Mouse (Mus musculus): ENCODE measurements around the gene Mtx2. TPM values are rescaled to one million over a fixed set of nuclear protein-coding genes. Genes with fewer than 3 reads are reported as not detected.

Mtx2 gene
- polyA plus RNA-seq, 1 experiment from 2014 or later: 147 TPM

DNA sequence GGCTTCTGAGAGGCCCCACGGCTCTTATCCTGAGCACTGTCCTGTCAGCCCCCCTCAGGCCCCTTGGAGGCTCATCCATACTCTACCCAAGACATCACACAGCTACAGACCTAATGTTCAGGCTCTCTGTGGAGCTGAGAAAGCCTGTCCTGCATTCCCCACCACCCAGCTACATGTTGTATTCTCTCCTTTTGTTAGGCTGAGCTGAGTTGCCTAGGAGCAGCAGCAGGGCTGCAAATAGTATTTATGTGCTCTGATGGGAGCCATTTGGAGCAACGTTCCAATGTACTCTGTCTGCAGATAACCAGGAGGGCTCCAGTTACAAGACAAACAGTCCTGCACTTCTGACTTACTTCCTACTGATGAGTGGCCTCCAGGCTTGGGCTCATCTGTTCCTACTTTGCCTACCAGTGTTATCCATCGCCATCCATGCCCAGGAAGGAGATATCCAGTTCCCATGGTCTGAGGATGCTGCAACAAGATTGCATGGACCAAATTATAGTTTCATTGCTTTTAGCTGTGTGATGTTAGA lies 76.2 kb downstream of the Mtx2 start:
- H3K4me3 ChIP-seq (ENCODE audit: low read length): no peak overlapping the region
- H3K9ac ChIP-seq (ENCODE audit: low read length): no peak overlapping the region
- no peaks in the 10 kb centered on the region for H3K9me3 ChIP-seq (replicated peaks; ENCODE audit: control insufficient read depth, low read length)
- ATAC-seq (replicated peaks; ENCODE audit: extremely low read depth, insufficient read depth, low FRiP score): no peak
- H3K27me3 ChIP-seq (ENCODE audit: control insufficient read depth, insufficient read depth, low read length): no peaks in the 10 kb centered on the region
- no peak overlapping the region for H3K4me2 ChIP-seq (ENCODE audit: low read depth, low read length)
- no peaks in the 10 kb centered on the region for H3K4me1 ChIP-seq (ENCODE audit: control insufficient read depth, insufficient read depth, low read length)
- no peak overlapping the region for H3K27ac ChIP-seq (ENCODE audit: low read length)
- WGBS: 32% methylated on average over 3 of the region's 3 CpGs
- no peaks in the 10 kb centered on the region for H3K36me3 ChIP-seq (ENCODE audit: control insufficient read depth, insufficient read depth)

- Histone ChIP-seq H3K4me2 (ENCODE audit: low read depth, low read length) (peak overlapping the region; percentile 13; the same call in 1 of the 2 replicates), H3K4me3 (ENCODE audit: low read length) (no peak overlapping the region; the same call in 1 of the 2 replicates), H3K9me3 (replicated peaks; ENCODE audit: control insufficient read depth, low read length) (no peaks in the 10 kb centered on the region), H3K27me3 (ENCODE audit: control insufficient read depth, insufficient read depth, low read length) (no peaks in the 10 kb centered on the region), H3K9ac (ENCODE audit: low read length) (no peak overlapping the region), H3K4me1 (ENCODE audit: control insufficient read depth, insufficient read depth, low read length) (no peaks in the 10 kb centered on the region), H3K36me3 (ENCODE audit: control insufficient read depth, insufficient read depth) (no peaks in the 10 kb centered on the region), H3K27ac (ENCODE audit: low read length) (peak overlapping the region; percentile 43)
- 61% methylated on average over 19 of the region's 19 CpGs for WGBS
- no peak for ATAC-seq (replicated peaks; ENCODE audit: extremely low read depth, insufficient read depth, low FRiP score)
These were observed 82.0 kb downstream of the Mtx2 start for GRCm38 (mm10) chr2:74907368-74908291.

- Histone ChIP-seq H3K4me2 (ENCODE audit: low read depth, low read length) (no peak overlapping the region), H3K27me3 (ENCODE audit: control insufficient read depth, insufficient read depth, low read length) (no peaks in the 10 kb centered on the region), H3K4me1 (ENCODE audit: control insufficient read depth, insufficient read depth, low read length) (no peaks in the 10 kb centered on the region), H3K27ac (ENCODE audit: low read length) (no peak overlapping the region), H3K36me3 (ENCODE audit: control insufficient read depth, insufficient read depth) (no peaks in the 10 kb centered on the region), H3K9me3 (replicated peaks; ENCODE audit: control insufficient read depth, low read length) (no peaks in the 10 kb centered on the region), H3K4me3 (ENCODE audit: low read length) (no peak overlapping the region), H3K9ac (ENCODE audit: low read length) (no peak overlapping the region)
- 60% methylated on average over 7 of the region's 7 CpGs for WGBS
- ATAC-seq (replicated peaks; ENCODE audit: extremely low read depth, insufficient read depth, low FRiP score): no peak
These were observed 86.4 kb downstream of the Mtx2 start for GRCm38 (mm10) chr2:74912031-74912430.

DNA sequence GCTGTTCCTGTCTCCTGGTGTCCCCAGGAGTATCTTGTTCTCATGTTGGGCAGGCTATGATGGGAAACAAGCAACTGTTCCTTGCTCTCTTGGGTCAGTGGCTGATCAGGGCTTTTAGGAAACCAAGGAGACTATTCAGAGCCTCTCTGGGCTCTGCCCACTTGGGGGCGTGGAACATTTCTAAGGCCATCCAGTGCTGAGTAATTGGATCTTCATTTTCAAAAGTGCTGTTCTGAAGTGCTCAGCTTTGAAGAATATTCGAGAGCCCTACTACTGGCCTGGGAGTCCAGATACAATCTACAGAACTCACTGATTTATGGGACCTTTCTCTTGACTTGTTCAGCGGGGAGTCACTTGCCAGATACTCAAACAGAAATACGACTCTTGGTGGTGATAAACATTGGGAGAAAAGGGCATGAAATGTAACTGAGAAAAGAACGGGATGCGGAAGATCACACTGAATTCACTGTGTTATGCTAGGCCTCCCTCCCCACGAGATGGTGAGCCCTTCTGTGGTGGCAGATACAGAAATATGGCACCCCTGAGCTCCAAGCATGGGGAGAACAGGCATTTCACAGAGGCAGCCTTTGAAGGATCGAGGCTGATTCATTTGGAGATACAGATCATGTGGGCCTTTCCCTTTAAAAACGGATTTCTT lies 92.4 kb downstream of the Mtx2 start:
- Histone ChIP-seq H3K9me3 (replicated peaks; ENCODE audit: control insufficient read depth, low read length) (no peaks in the 10 kb centered on the region), H3K27me3 (ENCODE audit: control insufficient read depth, insufficient read depth, low read length) (no peaks in the 10 kb centered on the region), H3K9ac (ENCODE audit: low read length) (no peak overlapping the region), H3K27ac (ENCODE audit: low read length) (no peak overlapping the region), H3K4me3 (ENCODE audit: low read length) (no peak overlapping the region), H3K36me3 (ENCODE audit: control insufficient read depth, insufficient read depth) (no peaks in the 10 kb centered on the region), H3K4me2 (ENCODE audit: low read depth, low read length) (no peak overlapping the region), H3K4me1 (ENCODE audit: control insufficient read depth, insufficient read depth, low read length) (no peaks in the 10 kb centered on the region)
- WGBS: 61% methylated on average over 9 of the region's 9 CpGs
- ATAC-seq (replicated peaks; ENCODE audit: extremely low read depth, insufficient read depth, low FRiP score): no peak

DNA sequence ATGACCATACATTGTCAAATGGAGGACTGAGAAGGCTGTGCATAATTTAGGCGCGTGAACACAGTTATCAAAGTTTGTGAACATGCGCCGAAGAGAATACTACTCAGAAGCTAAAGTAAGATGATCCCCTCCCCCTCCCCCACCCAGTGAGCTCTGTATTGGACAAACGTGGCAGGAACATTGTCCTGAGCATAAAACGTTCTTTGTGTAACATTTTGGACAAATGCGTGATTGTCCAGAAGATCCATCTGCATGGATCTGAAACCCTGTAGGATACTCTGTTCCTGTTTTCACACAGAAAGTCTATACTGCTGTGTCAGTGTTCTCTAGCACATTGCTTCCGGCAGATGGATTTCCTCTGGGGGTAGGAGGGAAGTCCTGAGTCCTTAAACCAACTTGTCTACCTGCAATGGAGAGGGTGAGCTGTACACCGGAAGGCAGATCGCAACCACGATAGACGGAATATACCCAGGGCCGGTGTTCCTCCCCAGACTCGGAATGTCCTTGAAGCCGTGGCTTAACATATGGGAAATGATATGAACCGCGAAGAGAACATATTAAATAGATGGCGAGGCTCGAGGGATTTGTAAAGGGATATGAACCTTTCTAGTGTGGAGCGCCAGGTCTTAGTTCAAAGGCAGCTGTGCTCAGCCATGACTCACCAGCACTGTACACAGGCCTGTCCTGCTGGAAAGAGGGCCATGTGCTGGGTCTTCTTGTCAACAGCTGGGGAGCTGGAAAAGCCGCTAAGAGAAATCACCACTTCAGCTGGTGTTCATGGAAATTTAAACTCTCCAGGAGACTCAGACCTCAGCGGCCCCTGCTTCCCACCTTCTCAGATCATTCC lies 100.6 kb downstream of the Mtx2 start:
- no peak overlapping the region for H3K27ac ChIP-seq (ENCODE audit: low read length)
- no peak overlapping the region for H3K4me3 ChIP-seq (ENCODE audit: low read length)
- 78% methylated on average over 22 of the region's 22 CpGs for WGBS
- H3K4me1 ChIP-seq (ENCODE audit: control insufficient read depth, insufficient read depth, low read length): no peaks in the 10 kb centered on the region
- no peaks in the 10 kb centered on the region for H3K36me3 ChIP-seq (ENCODE audit: control insufficient read depth, insufficient read depth)
- H3K9me3 ChIP-seq (replicated peaks; ENCODE audit: control insufficient read depth, low read length): no peaks in the 10 kb centered on the region
- ATAC-seq (replicated peaks; ENCODE audit: extremely low read depth, insufficient read depth, low FRiP score): 0 out of 2 replicates have a peak, but pooled peaks have one; percentile 28
- H3K27me3 ChIP-seq (ENCODE audit: control insufficient read depth, insufficient read depth, low read length): no peaks in the 10 kb centered on the region
- H3K9ac ChIP-seq (ENCODE audit: low read length): no peak overlapping the region
- no peak overlapping the region for H3K4me2 ChIP-seq (ENCODE audit: low read depth, low read length)

Other genes starting within 250 kb of the Mtx2 start
- gene Lnpk, start 246.4 kb upstream of the Mtx2 start, polyA plus RNA-seq (2015; fragmentation: Nextera tagmentation; extraction: Ambion mirVana): 15.2 and 17.1 TPM in 2 replicates
- gene Evx2, start 166.2 kb upstream of the Mtx2 start, polyA plus RNA-seq (2015; fragmentation: Nextera tagmentation; extraction: Ambion mirVana): not detected in 2 replicates
- gene Hoxd13, start 157.5 kb upstream of the Mtx2 start, polyA plus RNA-seq (2015; fragmentation: Nextera tagmentation; extraction: Ambion mirVana): not detected in 2 replicates
- not detected in 2 replicates for gene Hoxd12, start 150.8 kb upstream of the Mtx2 start, polyA plus RNA-seq (2015; fragmentation: Nextera tagmentation; extraction: Ambion mirVana)
- not detected in 2 replicates for gene Hoxd11, start 146.2 kb upstream of the Mtx2 start, polyA plus RNA-seq (2015; fragmentation: Nextera tagmentation; extraction: Ambion mirVana)
- gene Hoxd10, start 133.9 kb upstream of the Mtx2 start, polyA plus RNA-seq (2015; fragmentation: Nextera tagmentation; extraction: Ambion mirVana): not detected in 2 replicates
- gene Hoxd9, start 128.1 kb upstream of the Mtx2 start, polyA plus RNA-seq (2015; fragmentation: Nextera tagmentation; extraction: Ambion mirVana): 0.11 and 0.21 TPM in 2 replicates
- gene Hoxd8, start 121.2 kb upstream of the Mtx2 start, polyA plus RNA-seq (2015; fragmentation: Nextera tagmentation; extraction: Ambion mirVana): 0.26 and 0.42 TPM in 2 replicates
- gene Hoxd3, start 113.9 kb upstream of the Mtx2 start, polyA plus RNA-seq (2015; fragmentation: Nextera tagmentation; extraction: Ambion mirVana): 0.44 and 0.66 TPM in 2 replicates
- gene Hoxd4, start 113.9 kb upstream of the Mtx2 start, polyA plus RNA-seq (2015; fragmentation: Nextera tagmentation; extraction: Ambion mirVana): 0.18 TPM in 1 of 2 replicates, not detected in the other
- gene Gm28230, start 99.1 kb upstream of the Mtx2 start, polyA plus RNA-seq (2015; fragmentation: Nextera tagmentation; extraction: Ambion mirVana): not detected in 2 replicates
- gene Hoxd1, start 62.8 kb upstream of the Mtx2 start, polyA plus RNA-seq (2015; fragmentation: Nextera tagmentation; extraction: Ambion mirVana): not detected in 2 replicates

All from heart, embryonic 16.5 days (tissue).